Mouse (Mus musculus): ENCODE results near the gene Ino80b.

Ino80b gene

GRCm38 (mm10) chr6:83125331-83125730 lies at the start of gene Ino80b:
TSS of gene Ino80b (minus strand) at chr6:83125431.
- no peak for DNase-seq

- DNase-seq: no peak
Observed at GRCm38 (mm10) chr6:83172240-83172920, 47.1 kb upstream of the Ino80b start.

GRCm38 (mm10) chr6:83171063-83171462 lies 45.8 kb upstream of the Ino80b start:
- no peak for DNase-seq

GRCm38 (mm10) chr6:83169872-83170271 lies 44.6 kb upstream of the Ino80b start:
- no peak for DNase-seq

- DNase-seq: peak; percentile 31 to 38
Observed at GRCm38 (mm10) chr6:83166243-83166630, 41.0 kb upstream of the Ino80b start.

- peak; percentile 94 to 95 for DNase-seq
Observed at GRCm38 (mm10) chr6:83165607-83166242, 40.5 kb upstream of the Ino80b start, which contains the start of gene Dctn1. TSS of gene Dctn1 (plus strand) at chr6:83165920.

GRCm38 (mm10) chr6:83165026-83165606 lies 39.9 kb upstream of the Ino80b start:
- DNase-seq: no peak

GRCm38 (mm10) chr6:83162701-83163100 lies 37.5 kb upstream of the Ino80b start:
- DNase-seq: peak; percentile 65 to 67

GRCm38 (mm10) chr6:83161921-83162641 lies 36.9 kb upstream of the Ino80b start:
- DNase-seq: peak; percentile 5 to 8

- DNase-seq: peak; percentile 11 to 21
Observed at GRCm38 (mm10) chr6:83161442-83161841, 36.2 kb upstream of the Ino80b start.

- peak; percentile 62 to 70 for DNase-seq
Observed at GRCm38 (mm10) chr6:83159456-83159855, 34.2 kb upstream of the Ino80b start.

GRCm38 (mm10) chr6:83156259-83156684 lies 31.0 kb upstream of the Ino80b start, which contains the start of the genes Wdr54 and 1700003E16Rik:
TSS of gene Wdr54 (minus strand) at chr6:83156397.
TSS of gene 1700003E16Rik (plus strand) at chr6:83156404.
- peak; percentile 54 to 57 for DNase-seq

GRCm38 (mm10) chr6:83155552-83156238 lies 30.5 kb upstream of the Ino80b start:
- DNase-seq: peak; percentile 15 to 23

GRCm38 (mm10) chr6:83153485-83153884 lies 28.3 kb upstream of the Ino80b start:
- DNase-seq: no peak

GRCm38 (mm10) chr6:83153038-83153437 lies 27.8 kb upstream of the Ino80b start:
- DNase-seq: no peak

GRCm38 (mm10) chr6:83151721-83152120 lies 26.5 kb upstream of the Ino80b start:
- DNase-seq: no peak

- no peak for DNase-seq
Observed at GRCm38 (mm10) chr6:83147280-83147679, 22.0 kb upstream of the Ino80b start.

- DNase-seq: no peak
Observed at GRCm38 (mm10) chr6:83145805-83146204, 20.6 kb upstream of the Ino80b start.

- DNase-seq: no peak
Observed at GRCm38 (mm10) chr6:83145209-83145608, 20.0 kb upstream of the Ino80b start.

- DNase-seq: no peak
Observed at GRCm38 (mm10) chr6:83142886-83143285, 17.7 kb upstream of the Ino80b start.

- DNase-seq: no peak
Observed at GRCm38 (mm10) chr6:83142211-83142731, 17.0 kb upstream of the Ino80b start.

- DNase-seq: no peak
Observed at GRCm38 (mm10) chr6:83141636-83142035, 16.4 kb upstream of the Ino80b start.
